Mouse (Mus musculus) midbrain, embryonic 15.5 days (tissue): Measurements from ENCODE around the gene Gm20425. TPM values are rescaled to one million over a fixed set of nuclear protein-coding genes. Genes with fewer than 3 reads are reported as not detected.
A peak's percentile ranks its signal among the peaks of the same experiment; 100 is the strongest.

ENCODE experiments used
- ATAC-seq: fragments of 200-750 bp; cut with Nextera tagmentation; replicated peaks from 2 replicates; pipeline ENCODE4 v1.8.0; 2017; ENCODE audit warnings: moderate TSS enrichment
- H3K27ac ChIP-seq: fragments of 300-500 bp; sonication (generic); 2 replicates; pipeline ENCODE4 v1.5.1; 2015; ENCODE audit warnings: mild to moderate bottlenecking, inconsistent platforms
- H3K27me3 ChIP-seq: fragments of 300-500 bp; sonication (generic); replicated peaks from 2 replicates; pipeline ENCODE4 v1.6.1; 2015; ENCODE audit warnings: inconsistent platforms
- H3K36me3 ChIP-seq: fragments of 300-500 bp; sonication (generic); replicated peaks from 2 replicates; pipeline ENCODE4 v1.6.1; 2015; ENCODE audit warnings: inconsistent platforms
- H3K4me1 ChIP-seq: fragments of 300-500 bp; sonication (generic); 2 replicates; pipeline ENCODE4 v1.6.1; 2015; ENCODE audit warnings: inconsistent platforms
- H3K4me2 ChIP-seq: fragments of 300-500 bp; sonication (generic); 2 replicates; pipeline ENCODE4 v1.6.1; 2015; ENCODE audit warnings: inconsistent platforms, mild to moderate bottlenecking, moderate library complexity
- H3K4me3 ChIP-seq: fragments of 300-500 bp; sonication (generic); 2 replicates; pipeline ENCODE4 v1.5.1; 2015; ENCODE audit warnings: mild to moderate bottlenecking, inconsistent platforms
- H3K9ac ChIP-seq: fragments of 300-500 bp; sonication (generic); 2 replicates; pipeline ENCODE4 v1.6.1; 2015; ENCODE audit warnings: mild to moderate bottlenecking, inconsistent platforms
- H3K9me3 ChIP-seq: fragments of 300-500 bp; sonication (generic); 2 replicates; pipeline ENCODE4 v1.6.1; 2016; ENCODE audit warnings: inconsistent platforms
- WGBS: fragments of 180-500 bp; shearing (Covaris S2); methylation state at CpG from one replicate; pipeline ENCODE4 v1.1.7; 2015; ENCODE audit warnings: mixed read lengths; 5-methylcytosine and 5-hydroxymethylcytosine counted together
- polyA plus RNA-seq: library from polyadenylated mRNA; unstranded; fragments of >200 nt; fragmentation: Nextera tagmentation; extraction: Ambion mirVana; gene quantifications from 2 replicates; pipeline ENCODE4 v1.2.1, GENCODE M21; 2015

The Gm20425 gene
- polyA plus RNA-seq, 1 experiment from 2014 or later, result not detected

GRCm38 (mm10) chr9:103146257-103146656, 83.8 kb downstream of the Gm20425 start:
- H3K36me3 ChIP-seq, result no peaks in the 10 kb centered on the region
- WGBS, result 44% methylated on average over 10 of the region's 10 CpGs
- no peaks in the 10 kb centered on the region for H3K9me3 ChIP-seq
- H3K9ac ChIP-seq, result no peak overlapping the region
- H3K4me1 ChIP-seq, result peaks cover 46% of the 10 kb centered on the region
- H3K27me3 ChIP-seq, result no peaks in the 10 kb centered on the region
- peak overlapping the region; percentile 15 for H3K4me2 ChIP-seq
- H3K4me3 ChIP-seq, result no peak overlapping the region
- ATAC-seq, result peak; percentile 27
- peak overlapping the region; percentile 62 for H3K27ac ChIP-seq

GRCm38 (mm10) chr9:103145351-103145750, 84.8 kb downstream of the Gm20425 start:
- ATAC-seq, result 0 out of 2 replicates have a peak, but pooled peaks have one; percentile 18
- H3K27ac ChIP-seq, result peak overlapping the region; percentile 62
- H3K36me3 ChIP-seq, result 0 out of 2 replicates have a peak, but pooled peaks cover 3% of the 10 kb centered on the region
- H3K27me3 ChIP-seq, result no peaks in the 10 kb centered on the region
- 46% methylated on average over 5 of the region's 5 CpGs for WGBS
- H3K4me2 ChIP-seq, result no peak overlapping the region
- H3K4me1 ChIP-seq, result peaks cover 46% of the 10 kb centered on the region
- H3K4me3 ChIP-seq, result no peak overlapping the region
- no peak overlapping the region for H3K9ac ChIP-seq
- no peaks in the 10 kb centered on the region for H3K9me3 ChIP-seq

GRCm38 (mm10) chr9:103143881-103144280, 86.2 kb downstream of the Gm20425 start:
- peak overlapping the region; percentile 62; the same call in 1 of the 2 replicates for H3K27ac ChIP-seq
- no peaks in the 10 kb centered on the region for H3K27me3 ChIP-seq
- 0 out of 2 replicates have a peak, but pooled peaks cover 3% of the 10 kb centered on the region for H3K36me3 ChIP-seq
- ATAC-seq, result no peak
- no peak overlapping the region for H3K4me3 ChIP-seq
- WGBS, result 61% methylated on average over 4 of the region's 4 CpGs
- peaks cover 52% of the 10 kb centered on the region for H3K4me1 ChIP-seq
- H3K9me3 ChIP-seq, result no peaks in the 10 kb centered on the region
- H3K4me2 ChIP-seq, result no peak overlapping the region
- no peak overlapping the region for H3K9ac ChIP-seq

GRCm38 (mm10) chr9:103141266-103141665, 88.8 kb downstream of the Gm20425 start:
- H3K9ac ChIP-seq, result no peak overlapping the region
- H3K27me3 ChIP-seq, result no peaks in the 10 kb centered on the region
- H3K27ac ChIP-seq, result no peak overlapping the region
- ATAC-seq, result no peak
- H3K4me2 ChIP-seq, result no peak overlapping the region
- H3K36me3 ChIP-seq, result 0 out of 2 replicates have a peak, but pooled peaks cover 3% of the 10 kb centered on the region
- H3K9me3 ChIP-seq, result no peaks in the 10 kb centered on the region
- 86% methylated on average over 7 of the region's 7 CpGs for WGBS
- H3K4me3 ChIP-seq, result no peak overlapping the region
- H3K4me1 ChIP-seq, result peaks cover 42% of the 10 kb centered on the region

GRCm38 (mm10) chr9:103140384-103140783, 89.7 kb downstream of the Gm20425 start:
- no peak overlapping the region for H3K27ac ChIP-seq
- no peak overlapping the region for H3K4me2 ChIP-seq
- H3K4me1 ChIP-seq, result peaks cover 38% of the 10 kb centered on the region
- H3K27me3 ChIP-seq, result no peaks in the 10 kb centered on the region
- ATAC-seq, result no peak
- H3K9me3 ChIP-seq, result no peaks in the 10 kb centered on the region
- H3K4me3 ChIP-seq, result no peak overlapping the region
- 87% methylated on average over 6 of the region's 6 CpGs for WGBS
- H3K9ac ChIP-seq, result no peak overlapping the region
- H3K36me3 ChIP-seq, result 0 out of 2 replicates have a peak, but pooled peaks cover 3% of the 10 kb centered on the region

Other genes with a start within 250 kb of the Gm20425 start
- gene Slco2a1, start 241.6 kb downstream of the Gm20425 start, polyA plus RNA-seq, result 3.0 and 3.5 TPM in 2 replicates
- 107 and 110 TPM in 2 replicates for gene Rab6b, start 118.5 kb downstream of the Gm20425 start, polyA plus RNA-seq
- 59.3 and 59.8 TPM in 2 replicates for gene Srprb, start 28.2 kb downstream of the Gm20425 start, polyA plus RNA-seq
- 35.0 and 39.6 TPM in 2 replicates for gene Trf, start 137 bp upstream of the Gm20425 start, polyA plus RNA-seq
- 0.55 and 1.8 TPM in 2 replicates for gene 1300017J02Rik, start 74.8 kb upstream of the Gm20425 start, polyA plus RNA-seq
- gene Topbp1, start 74.9 kb upstream of the Gm20425 start, polyA plus RNA-seq, result 17.8 and 18.9 TPM in 2 replicates
- gene Cdv3, start 135.5 kb upstream of the Gm20425 start, polyA plus RNA-seq, result 79.1 and 83.7 TPM in 2 replicates